8 mouse cellular contexts compared by ENCODE assay signal in genomic region chr11:44586047-44586696, GRCm38 (mm10). TPM values are rescaled to one million over a fixed set of nuclear protein-coding genes. Genes with fewer than 3 reads are reported as not detected.
A peak's percentile ranks its signal among the peaks of the same experiment; 100 is the strongest.
DNase-seq lines count a peak whose midpoint lies in the region; ATAC-seq and TF ChIP-seq lines count a peak whose summit lies in the region.
"Had no signal": no experiment of that assay in that cellular context is flagged by ENCODE, and none has a peak within 500 bp of the region (broad histone marks: within the 10 kb centered on the region; RNA-seq: fewer than 3 reads in every experiment).

No protein-coding gene starts in this region.

- H3K4me3 ChIP-seq in CH12.LX (replicated peaks in 1 of 3; ENCODE audit: low read depth in 2 of 3, low read length in 2 of 3, poor library complexity in 1 of 3): no peak overlapping the region
- no peak overlapping the region for H3K4me3 ChIP-seq in forebrain, postnatal 0 days (ENCODE audit: low read depth, low read length)
- no peak overlapping the region for H3K4me3 ChIP-seq in kidney, postnatal 0 days (replicated peaks; ENCODE audit: low read depth, low read length)
- no peak overlapping the region for H3K4me3 ChIP-seq in lung, adult 2 months (replicated peaks; ENCODE audit: extremely low read depth, low read depth, low read length)
- H3K4me3 ChIP-seq: limb, embryonic 15.5 days had no signal

- H3K36me3 ChIP-seq in CH12.LX (replicated peaks in 1 of 2; ENCODE audit: control insufficient read depth in 1 of 2, insufficient read depth in 1 of 2, low read length in 1 of 2): no peaks in the 10 kb centered on the region
- no peaks in the 10 kb centered on the region for H3K36me3 ChIP-seq in forebrain, postnatal 0 days (ENCODE audit: insufficient read depth)
- H3K36me3 ChIP-seq in kidney, postnatal 0 days (ENCODE audit: insufficient read depth, low read length): no peaks in the 10 kb centered on the region
- H3K36me3 ChIP-seq: limb, embryonic 15.5 days had no signal

- TF ChIP-seq EP300 in CH12.LX (IDR thresholded peaks at IDR 0.05; ENCODE audit: low read length): no peak

- dilution Hi-C loops in CH12.LX (cut with MboI; ENCODE audit: extremely low pct_ligation_motif_present, extremely low pct_unique_long_range_greater_than_20kb, low sequenced_read_pairs): no loop called here

- H3K27ac ChIP-seq in CH12.LX (ENCODE audit: insufficient read depth, low read depth): no peak overlapping the region
- H3K27ac ChIP-seq in forebrain, postnatal 0 days (ENCODE audit: low read depth, low read length): no peak overlapping the region
- no peak overlapping the region for H3K27ac ChIP-seq in kidney, postnatal 0 days
- H3K27ac ChIP-seq: limb, embryonic 15.5 days had no signal

- no peaks in the 10 kb centered on the region for H3K79me2 ChIP-seq in CH12.LX (replicated peaks; ENCODE audit: control insufficient read depth, extremely low read depth, insufficient read depth, poor library complexity, severe bottlenecking)

- TF ChIP-seq POLR2A in CH12.LX (IDR thresholded peaks at IDR 0.05; ENCODE audit: low read depth, low read length): no peak
- no peak for TF ChIP-seq POLR2A in lung, adult 2 months (IDR thresholded peaks at IDR 0.05; ENCODE audit: borderline replicate concordance, extremely low read depth, low read depth, low read length)

- H3K4me2 ChIP-seq in CH12.LX (ENCODE audit: insufficient read depth, low read depth, poor library complexity, severe bottlenecking): no peak overlapping the region
- no peak overlapping the region for H3K4me2 ChIP-seq in forebrain, postnatal 0 days (ENCODE audit: low read depth)
- no peak overlapping the region for H3K4me2 ChIP-seq in kidney, postnatal 0 days (ENCODE audit: low read length)
- H3K4me2 ChIP-seq: limb, embryonic 15.5 days had no signal

- no peaks in the 10 kb centered on the region for H3K27me3 ChIP-seq in CH12.LX (replicated peaks)
- no peaks in the 10 kb centered on the region for H3K27me3 ChIP-seq in forebrain, postnatal 0 days (ENCODE audit: insufficient read depth, low read length)
- no peaks in the 10 kb centered on the region for H3K27me3 ChIP-seq in kidney, postnatal 0 days (ENCODE audit: insufficient read depth, low read length)
- H3K27me3 ChIP-seq: limb, embryonic 15.5 days had no signal

- no peaks in the 10 kb centered on the region for H3K9me3 ChIP-seq in CH12.LX (replicated peaks; ENCODE audit: low read length)
- no peaks in the 10 kb centered on the region for H3K9me3 ChIP-seq in forebrain, postnatal 0 days (ENCODE audit: low read length)
- H3K9me3 ChIP-seq in kidney, postnatal 0 days (replicated peaks; ENCODE audit: low read length): no peaks in the 10 kb centered on the region
- H3K9me3 ChIP-seq: limb, embryonic 15.5 days had no signal

- peak; percentile 78 for ATAC-seq in forebrain, postnatal 0 days
- no peak for ATAC-seq in kidney, postnatal 0 days (replicated peaks; ENCODE audit: low FRiP score, low read depth)

- DNase-seq in B cell, adult 2 months: peak; percentile 86 to 88
- peak; percentile 91 for DNase-seq in CH12.LX (ENCODE audit: extremely low read depth)
- peak; percentile 72 for DNase-seq in c-Kit-positive CD71-positive TER-119-positive erythroid progenitor cells, embryonic 14.5 days (ENCODE audit: low spot score)
- peak; percentile 95 for DNase-seq in forebrain, postnatal 0 days
- DNase-seq in kidney, postnatal 0 days (ENCODE audit: low spot score): peak; percentile 82
- DNase-seq in lung, adult 2 months: peak; percentile 32
- peak; percentile 97 for DNase-seq in retina, embryonic 14.5 days (ENCODE audit: low spot score)

- 12% methylated on average over 3 of the region's 3 CpGs for WGBS in forebrain, postnatal 0 days
- WGBS in kidney, postnatal 0 days: 16% methylated on average over 3 of the region's 3 CpGs
- WGBS in lung, adult 2 months: 9% methylated on average over 3 of the region's 3 CpGs

- H3K9ac ChIP-seq in CH12.LX (ENCODE audit: insufficient read depth, low read depth): peak overlapping the region; percentile 41; the same call in 1 of the 2 replicates
- H3K9ac ChIP-seq in forebrain, postnatal 0 days: no peak overlapping the region
- H3K9ac ChIP-seq in kidney, postnatal 0 days (ENCODE audit: low read depth, low read length): no peak overlapping the region
- H3K9ac ChIP-seq: limb, embryonic 15.5 days had no signal

- no peak; the same call in none of the 2 replicates for TF ChIP-seq RAD21 in CH12.LX (IDR thresholded peaks at IDR 0.05; ENCODE audit: low read depth, low read length)

- TF ChIP-seq CTCF in CH12.LX (conservative IDR thresholded peaks at IDR 0.05 in 1 of 2, IDR thresholded peaks at IDR 0.05 in 1 of 2; ENCODE audit: low read depth in 2 of 2, low read length in 2 of 2): peak; percentile 97 to 99
- peak; percentile 95 for TF ChIP-seq CTCF in forebrain, postnatal 0 days (IDR thresholded peaks at IDR 0.05; ENCODE audit: low read depth)
- TF ChIP-seq CTCF in kidney, postnatal 0 days (IDR thresholded peaks at IDR 0.05; ENCODE audit: low read depth): peak; percentile 98
- TF ChIP-seq CTCF in lung, adult 2 months (IDR thresholded peaks at IDR 0.05; ENCODE audit: insufficient read depth, low read length): peak; percentile 60

- peaks cover 0 to 6% of the 10 kb centered on the region in 2 experiments; a peak in 3 of 4 replicates for H3K4me1 ChIP-seq in CH12.LX (ENCODE audit: control insufficient read depth in 1 of 2, insufficient read depth in 2 of 2)
- H3K4me1 ChIP-seq in forebrain, postnatal 0 days (ENCODE audit: insufficient read depth): no peaks in the 10 kb centered on the region
- no peaks in the 10 kb centered on the region for H3K4me1 ChIP-seq in kidney, postnatal 0 days (replicated peaks; ENCODE audit: insufficient read depth, low read length)
- H3K4me1 ChIP-seq in lung, adult 2 months (ENCODE audit: control insufficient read depth, insufficient read depth, low read length): no peaks in the 10 kb centered on the region
- H3K4me1 ChIP-seq: limb, embryonic 15.5 days had no signal

- in situ Hi-C loops in CH12.LX (cut with MboI; ENCODE audit: low pct_ligation_motif_present, low pct_unique_long_range_greater_than_20kb, low sequenced_read_pairs): loop anchor here (25.0 kb wide), 2 partner anchors 1051 to 1301 kb away; no protein-coding TSS in a partner anchor

TF ChIP-seq in CH12.LX, 34 proteins besides CTCF, POLR2A, EP300 and RAD21:
- no peak for TF ChIP-seq UBTF (IDR thresholded peaks at IDR 0.05; ENCODE audit: low read depth, low read length)
- no peak for TF ChIP-seq BHLHE40 (IDR thresholded peaks at IDR 0.05; ENCODE audit: low read depth, low read length)
- no peak for TF ChIP-seq IRF4 (IDR thresholded peaks at IDR 0.05; ENCODE audit: low read depth, low read length)
- peak; percentile 96 for TF ChIP-seq SMC3 (IDR thresholded peaks at IDR 0.05; ENCODE audit: low read depth, low read length)
- 0 out of 2 replicates have a peak, but pooled peaks have one; percentile 25 for TF ChIP-seq MAZ (IDR thresholded peaks at IDR 0.05; ENCODE audit: low read depth, low read length)
- no peak; the same call in 1 of the 2 replicates for TF ChIP-seq NELFE (IDR thresholded peaks at IDR 0.05; ENCODE audit: low read depth, low read length)
- 0 out of 2 replicates have a peak, but pooled peaks have one; percentile 46 for TF ChIP-seq MYC (IDR thresholded peaks at IDR 0.05; ENCODE audit: low read depth, low read length)
- no peak for TF ChIP-seq ZKSCAN1 (IDR thresholded peaks at IDR 0.05; ENCODE audit: borderline replicate concordance, low read depth, low read length)
- no peak for TF ChIP-seq NRF1 (IDR thresholded peaks at IDR 0.05; ENCODE audit: low read depth, low read length)
- TF ChIP-seq JUN (IDR thresholded peaks at IDR 0.05; ENCODE audit: insufficient read depth, low read depth, low read length): no peak
- TF ChIP-seq SIN3A (IDR thresholded peaks at IDR 0.05; ENCODE audit: low read length): no peak
- TF ChIP-seq CHD2 (IDR thresholded peaks at IDR 0.05; ENCODE audit: low read length): no peak
- peak; percentile 44; the same call in 1 of the 2 replicates for TF ChIP-seq JUND (conservative IDR thresholded peaks at IDR 0.05; ENCODE audit: low read depth, low read length)
- peak; percentile 96 for TF ChIP-seq ZC3H11A (IDR thresholded peaks at IDR 0.05; ENCODE audit: low read depth, low read length)
- TF ChIP-seq MAFK (IDR thresholded peaks at IDR 0.05; ENCODE audit: insufficient replicate concordance, low read length): no peak
- no peak for TF ChIP-seq ETS1 (conservative IDR thresholded peaks at IDR 0.05; ENCODE audit: low read depth, low read length)

RNA-seq across cellular contexts. Expression of gene Ebf1, which starts 30.9 kb away (rescaled TPM):
- 24.9 and 37.8 TPM in 2 replicates for total RNA-seq in CH12.LX (2012; rRNA removed)
- 42.8 and 44.2 TPM in 2 replicates for total RNA-seq in CH12.LX (2014; rRNA removed)
- 52.5 and 60.7 TPM in 2 replicates for polyA plus RNA-seq in CH12.LX (2012; ENCODE audit: insufficient read length, low read depth)
- 12.9 and 13.0 TPM in 2 replicates for total RNA-seq in forebrain, postnatal 0 days (2014; rRNA removed)
- 15.6 and 20.6 TPM in 2 replicates for polyA plus RNA-seq in forebrain, postnatal 0 days (2015; fragmentation: Nextera tagmentation; extraction: Ambion mirVana)
- 18.5 and 19.6 TPM in 2 replicates for polyA plus RNA-seq in kidney, postnatal 0 days (2015; fragmentation: Nextera tagmentation; extraction: Ambion mirVana)
- 10.7 and 11.8 TPM in 2 replicates for polyA plus RNA-seq in lung, adult 2 months (2012; rRNA removed)

Comparison
In these comparisons a context has a peak if more than half of its experiments do, and no peak if none do; other contexts are left out.
1. DNase-seq: peak in every context shown above with its lines; median percentile 97 in retina, embryonic 14.5 days; 95 in forebrain, postnatal 0 days; 91 in CH12.LX; 87 in B cell, adult 2 months; 82 in kidney, postnatal 0 days; 72 in c-Kit-positive CD71-positive TER-119-positive erythroid progenitor cells, embryonic 14.5 days; 32 in lung, adult 2 months.